Mouse (Mus musculus) layer of hippocampus, adult 9-11 months (tissue): ENCODE results near the gene Hivep3.

Experiments
- DNase-seq: peaks from one replicate; pipeline ENCODE4 v3.0.0; 2022

Hivep3 gene

DNA sequence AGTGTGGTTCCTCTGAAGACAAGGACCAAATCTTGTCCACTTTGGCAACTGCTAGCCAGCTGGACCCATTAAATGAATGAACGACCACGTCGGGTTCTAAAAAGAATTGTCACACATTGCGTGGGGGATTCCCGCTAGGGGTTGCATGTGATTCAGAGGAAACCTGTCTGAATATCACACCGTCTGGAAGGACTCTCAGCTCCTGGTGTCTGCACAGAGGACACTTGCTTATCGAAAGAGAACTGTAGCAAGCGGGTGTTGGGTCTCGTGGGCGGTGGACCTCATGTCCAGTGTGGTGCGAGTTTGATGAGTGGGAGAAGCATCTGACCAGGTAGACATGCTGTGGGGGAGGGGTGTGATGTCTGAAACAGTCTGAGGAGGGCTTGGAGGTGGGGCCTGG, 329.2 kb downstream of the Hivep3 start:
- DNase-seq: no peak

DNA sequence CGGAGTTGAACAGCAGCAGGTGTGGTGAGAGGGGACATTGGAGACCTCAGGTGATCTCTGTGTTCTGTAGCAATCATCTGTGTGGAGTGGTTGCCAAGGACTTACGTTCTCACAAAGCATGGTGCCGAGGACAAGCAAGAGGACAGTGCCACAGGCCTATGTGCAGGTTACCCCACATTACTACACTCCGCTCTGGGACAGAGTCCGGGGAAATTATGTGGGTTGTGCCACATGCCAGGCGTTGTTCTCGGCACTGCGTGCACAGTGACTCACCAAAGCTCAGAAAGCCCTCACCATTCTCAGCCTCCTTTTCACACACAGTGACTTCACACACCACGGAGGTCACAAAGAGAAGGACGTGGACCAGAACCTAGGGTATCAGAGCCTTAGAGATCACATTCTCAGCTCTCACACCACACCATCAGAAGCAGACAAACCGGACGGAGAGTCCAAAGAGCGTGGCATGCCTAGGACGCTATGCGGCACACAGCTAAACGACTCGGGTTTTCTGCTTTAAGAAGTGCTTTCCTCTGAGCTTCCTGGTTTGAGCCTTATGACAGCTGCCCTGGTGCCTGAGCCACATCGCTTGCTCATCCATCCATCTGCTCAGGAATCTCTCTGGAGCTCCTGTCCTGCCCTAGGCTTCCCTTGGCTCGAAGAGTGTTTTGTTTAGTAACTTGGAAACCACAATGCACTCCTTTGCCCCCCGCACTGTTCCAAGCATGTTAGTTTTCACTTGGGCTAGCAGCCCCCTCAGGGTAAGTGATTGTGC, 330.0 kb downstream of the Hivep3 start:
- no peak for DNase-seq

DNA sequence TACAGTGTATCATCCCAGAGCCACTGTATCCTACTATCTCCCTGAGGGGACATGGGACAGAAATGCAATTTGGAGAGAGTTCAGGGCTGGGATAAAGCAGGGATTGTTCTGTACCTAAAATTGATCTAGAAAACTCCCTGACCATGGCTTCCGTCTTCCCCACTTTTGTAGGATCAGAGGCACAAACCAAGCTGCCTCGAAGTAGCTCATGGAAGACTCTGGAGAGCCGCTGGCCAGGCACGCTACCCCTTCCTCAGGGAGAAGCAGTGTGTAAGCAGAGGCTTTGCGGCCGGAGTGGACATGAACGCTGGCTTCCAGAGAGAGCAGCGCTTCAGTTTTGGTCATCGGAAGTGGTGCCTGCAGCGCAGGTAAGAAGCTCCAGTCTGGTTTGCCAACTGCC, 331.1 kb downstream of the Hivep3 start, which contains the start of gene AL607142.1:
Gene AL607142.1, plus strand, starts transcription at position 301 of the 400 bp plus-strand sequence.
- DNase-seq: no peak

DNA sequence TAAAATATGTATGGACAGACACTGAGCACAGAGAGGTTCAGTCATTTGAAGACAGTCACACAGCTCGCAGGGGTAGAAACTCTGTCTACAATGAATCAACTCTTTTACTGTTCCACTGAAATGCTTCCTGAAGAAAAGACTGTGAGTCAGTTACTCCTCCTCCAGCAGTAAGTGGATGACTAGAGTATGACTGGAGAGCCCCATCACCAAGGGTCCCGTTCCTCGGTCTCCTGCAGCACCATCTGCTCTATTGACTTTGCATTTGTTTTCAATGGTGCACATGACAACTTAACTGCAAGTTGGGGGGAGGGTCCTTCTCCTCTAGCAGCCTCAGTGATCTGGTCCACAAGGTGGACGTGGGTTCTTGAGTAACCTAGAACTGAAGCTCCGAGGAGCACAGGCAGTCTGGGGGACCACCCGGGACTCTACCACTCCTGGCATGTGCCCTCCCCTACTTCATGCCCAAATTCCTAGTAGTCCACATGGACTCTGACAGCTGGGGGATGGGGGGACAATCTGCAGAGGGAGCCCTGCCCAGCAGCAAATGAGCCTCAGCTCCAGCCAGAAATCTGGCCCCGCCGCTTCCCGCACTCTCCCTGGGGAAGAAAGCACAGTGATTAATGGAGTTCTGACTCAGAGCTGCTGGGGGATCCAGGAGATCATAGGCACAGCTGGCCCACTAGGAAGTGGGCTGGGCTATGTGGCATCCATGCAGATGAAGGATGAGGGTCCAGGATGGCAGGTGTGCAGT, 333.4 kb downstream of the Hivep3 start:
- no peak for DNase-seq

DNA sequence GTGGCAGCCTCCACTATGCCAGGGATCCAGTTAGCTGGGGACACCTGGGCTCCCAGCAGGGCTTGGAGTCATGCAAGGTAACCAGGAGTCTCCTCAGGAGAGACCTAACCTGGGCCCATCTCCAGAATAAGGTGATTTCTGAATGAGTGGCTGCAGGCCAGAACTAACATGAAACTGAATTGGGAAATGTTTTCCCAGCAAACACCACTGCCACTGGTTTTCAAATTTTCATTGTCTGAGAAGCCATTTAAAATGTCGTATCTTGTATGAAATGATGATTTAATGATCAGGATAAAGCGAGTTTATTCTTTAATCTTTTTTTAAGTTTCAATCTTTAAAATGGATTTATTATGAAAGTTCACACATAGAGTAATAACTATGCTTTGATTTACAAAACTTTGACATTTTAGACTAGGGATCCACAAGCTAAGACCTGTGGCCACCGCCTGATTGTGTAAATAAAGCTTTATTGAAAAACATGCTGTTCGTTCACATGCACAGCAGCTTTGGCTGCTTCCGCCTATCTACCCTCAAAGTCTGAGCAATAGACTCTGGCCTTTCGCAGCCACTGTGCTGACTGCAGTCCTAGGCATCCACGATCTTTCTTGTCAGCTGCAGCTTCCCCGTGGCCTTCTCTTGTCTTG, 334.1 kb downstream of the Hivep3 start:
- no peak for DNase-seq

DNA sequence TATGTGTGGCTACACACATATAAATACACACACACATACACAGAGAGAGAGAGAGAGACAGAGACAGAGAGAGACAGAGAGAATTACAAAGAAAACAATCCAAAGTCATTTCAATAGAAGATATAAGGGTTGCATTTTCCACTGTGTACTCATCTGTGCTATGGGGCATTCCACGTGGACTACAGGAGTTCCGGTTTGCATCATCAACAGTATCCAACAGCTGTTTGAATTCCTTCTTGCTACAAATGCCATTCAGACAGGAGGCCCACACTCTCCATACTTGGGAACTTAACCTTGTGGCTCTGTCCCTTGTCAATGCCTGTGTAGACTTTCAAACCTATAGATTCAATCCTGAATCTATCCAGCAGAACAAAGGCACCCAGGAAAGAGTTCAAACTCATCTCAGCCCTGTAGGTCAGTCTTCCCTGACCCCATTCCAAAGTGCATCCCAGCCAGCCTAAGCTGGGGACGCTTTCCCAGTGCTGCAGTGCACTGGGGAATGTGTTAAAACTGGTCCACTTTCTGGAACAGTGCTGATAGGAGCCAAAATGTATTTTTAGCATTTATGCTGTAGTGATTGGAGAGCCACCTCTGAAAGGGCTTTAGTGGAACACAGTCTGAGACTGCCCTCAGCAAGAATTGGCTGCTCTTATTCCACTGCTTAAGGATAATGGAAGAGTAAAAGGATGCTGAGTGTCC, 335.4 kb downstream of the Hivep3 start:
- no peak for DNase-seq

DNA sequence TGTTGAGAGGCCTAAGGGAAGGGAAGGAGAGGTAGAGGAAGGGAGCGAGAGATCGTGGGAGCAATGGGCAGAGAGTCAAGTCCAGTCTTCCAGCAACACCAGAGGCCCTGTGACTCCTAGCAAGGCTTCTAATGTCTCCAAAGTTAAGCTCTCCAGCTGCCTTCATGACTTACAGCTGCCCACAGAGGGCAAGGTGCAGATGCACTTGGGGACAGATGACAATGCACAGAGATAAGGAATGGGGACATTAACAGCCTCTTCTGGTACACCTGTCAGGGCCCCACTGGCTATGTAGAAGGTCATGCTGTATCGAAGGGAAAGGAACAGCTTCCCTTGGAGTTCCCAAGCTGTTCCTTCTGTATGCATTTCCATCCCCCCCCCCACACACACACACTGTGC, 336.0 kb downstream of the Hivep3 start:
- no peak for DNase-seq

DNA sequence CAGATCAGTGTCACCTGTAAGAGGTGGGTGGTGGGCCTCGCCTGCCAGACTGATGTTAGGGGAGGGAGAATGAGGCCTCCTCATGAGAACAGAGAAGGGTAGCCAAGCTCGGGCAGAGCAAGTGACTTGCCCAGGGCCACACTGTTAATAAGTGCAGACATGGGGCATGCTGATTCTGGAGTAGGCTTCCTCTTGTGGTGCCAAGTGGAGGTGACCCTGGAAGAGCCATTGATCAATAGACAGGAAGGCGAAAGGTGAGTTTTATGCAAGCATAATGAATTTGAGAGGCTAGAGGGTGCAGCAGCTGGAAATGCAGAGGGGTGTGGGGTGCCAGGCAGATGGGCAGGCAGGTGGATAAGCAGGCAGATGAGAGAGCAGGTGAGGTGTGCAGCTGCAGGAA, 337.8 kb downstream of the Hivep3 start:
- no peak for DNase-seq

DNA sequence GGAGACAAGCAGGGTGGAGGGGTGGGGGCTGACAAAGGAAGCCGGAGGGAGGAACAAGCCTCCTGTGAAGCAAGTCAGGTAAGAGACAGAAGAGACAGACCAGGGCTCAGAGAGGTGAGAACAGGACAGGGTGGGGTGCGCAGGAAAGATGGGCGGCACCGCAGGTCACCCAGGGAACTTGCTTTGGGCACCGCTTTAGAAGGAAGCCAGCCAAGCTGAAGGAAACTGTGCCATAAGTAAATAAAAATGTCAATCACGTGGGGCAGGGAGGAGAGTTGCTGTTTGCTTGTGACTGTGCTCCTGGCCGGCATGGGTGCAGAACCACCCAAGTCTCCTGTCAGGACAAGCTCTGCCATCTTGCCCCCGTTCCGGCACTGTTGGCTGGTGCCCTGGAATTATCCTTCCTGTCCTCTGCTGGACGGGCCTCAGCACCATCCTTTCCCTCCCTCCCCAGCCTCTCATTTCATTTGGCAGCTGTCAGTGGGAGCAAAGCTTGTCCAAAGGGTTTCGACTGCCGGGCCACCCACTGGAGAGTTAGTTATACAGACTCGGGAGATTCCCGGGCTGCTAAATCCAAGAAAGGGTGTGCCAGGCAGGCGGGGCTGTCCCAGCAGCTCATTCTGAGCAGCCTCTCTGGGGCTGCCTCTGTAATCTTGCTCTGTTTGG, 338.4 kb downstream of the Hivep3 start:
- no peak for DNase-seq

DNA sequence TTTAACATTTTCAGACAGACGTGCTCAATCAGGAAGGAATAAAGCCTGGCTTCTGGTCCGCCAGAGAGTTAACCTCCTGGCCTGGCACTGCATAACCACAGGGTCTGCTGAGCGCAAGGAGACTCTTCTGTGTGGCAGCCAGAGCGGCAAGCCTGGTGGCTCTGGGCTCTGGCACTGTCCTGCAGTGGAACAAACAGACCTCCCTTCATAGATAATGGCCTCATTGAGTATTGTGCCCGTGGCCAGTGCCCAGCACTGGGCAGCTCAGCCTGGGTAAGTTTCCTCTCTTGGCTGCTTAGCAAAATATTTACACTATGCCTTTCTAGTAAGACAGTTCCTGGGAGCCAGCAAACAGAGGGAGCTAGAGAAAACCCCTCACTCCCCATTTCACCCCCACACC, 340.5 kb downstream of the Hivep3 start:
- DNase-seq: peak; percentile 83

DNA sequence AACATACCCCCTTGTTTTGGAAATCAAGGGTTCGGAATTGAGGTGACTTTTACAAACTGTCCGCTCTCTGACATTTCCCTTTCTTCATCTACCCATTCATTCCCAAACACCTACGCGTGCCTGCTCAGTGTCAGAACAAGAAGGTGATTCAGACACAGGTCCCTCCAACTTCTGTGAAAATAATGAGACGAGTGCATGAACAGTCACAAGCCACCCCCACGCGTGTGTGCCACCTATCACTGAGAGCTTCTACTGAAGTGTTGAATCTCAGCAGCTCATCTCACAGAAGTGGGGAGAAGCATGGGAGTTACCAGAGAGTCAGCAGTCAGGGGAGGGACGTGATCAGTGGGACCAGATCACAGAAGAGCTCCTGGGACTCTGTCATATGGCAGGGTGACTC, 343.7 kb downstream of the Hivep3 start:
- DNase-seq: no peak

DNA sequence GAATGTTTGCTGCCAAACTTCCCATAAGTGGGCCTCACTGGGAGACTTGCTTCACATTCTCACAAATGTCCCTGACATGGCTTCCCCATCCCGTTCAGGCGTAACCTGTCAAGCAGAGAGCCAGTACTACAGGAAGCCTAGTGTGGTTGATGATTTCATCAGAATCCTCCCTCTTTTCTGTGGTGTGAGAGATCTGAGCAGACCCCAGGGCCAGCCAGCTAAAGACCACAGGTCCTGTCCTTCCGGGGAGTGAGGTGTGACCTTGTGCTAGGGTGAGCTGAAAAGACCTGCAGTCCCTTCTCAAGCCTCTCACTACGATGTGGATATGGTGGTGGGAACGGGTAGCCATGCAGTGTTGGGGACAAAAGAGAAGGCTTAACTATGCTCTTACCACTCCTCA, 348.9 kb downstream of the Hivep3 start:
- DNase-seq: no peak

DNA sequence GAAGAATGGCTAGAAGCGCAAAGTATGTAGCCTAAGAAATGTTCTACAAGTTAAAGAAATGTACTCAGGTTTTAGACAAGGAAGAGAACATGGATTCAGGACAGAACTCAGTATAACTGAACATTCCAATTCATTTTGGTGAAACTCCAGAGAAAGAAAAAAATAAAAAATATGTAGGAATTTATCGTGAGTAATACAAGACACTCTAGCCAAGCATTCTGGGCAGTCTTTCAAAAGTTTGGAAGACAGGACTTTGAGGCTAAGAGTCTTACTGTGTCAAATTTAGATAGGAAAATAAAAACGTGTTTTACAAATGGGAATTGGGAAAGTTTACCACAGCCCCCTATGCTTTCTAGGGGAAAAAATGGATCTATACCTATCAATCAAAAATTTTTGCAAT, 350.1 kb downstream of the Hivep3 start:
- no peak for DNase-seq

DNA sequence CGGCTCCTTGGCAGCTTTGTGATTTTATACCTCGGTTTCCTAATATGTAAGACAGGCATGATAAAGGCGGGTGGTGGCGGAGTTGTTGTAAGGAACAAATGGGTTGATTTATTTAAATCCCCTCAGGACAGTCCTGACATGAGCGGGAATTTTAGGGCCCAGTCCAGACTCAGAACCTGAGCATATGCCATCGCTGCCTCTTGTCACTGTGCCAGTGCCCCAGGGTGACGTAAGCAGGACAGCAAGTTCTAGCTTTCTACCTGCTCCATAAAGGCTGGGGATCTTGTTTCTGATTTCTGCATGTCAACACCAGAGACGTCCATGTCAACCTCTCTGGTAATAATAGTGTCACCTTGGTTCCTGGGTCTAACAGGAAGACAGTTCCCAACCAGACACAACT, 356.0 kb downstream of the Hivep3 start:
- DNase-seq: no peak

DNA sequence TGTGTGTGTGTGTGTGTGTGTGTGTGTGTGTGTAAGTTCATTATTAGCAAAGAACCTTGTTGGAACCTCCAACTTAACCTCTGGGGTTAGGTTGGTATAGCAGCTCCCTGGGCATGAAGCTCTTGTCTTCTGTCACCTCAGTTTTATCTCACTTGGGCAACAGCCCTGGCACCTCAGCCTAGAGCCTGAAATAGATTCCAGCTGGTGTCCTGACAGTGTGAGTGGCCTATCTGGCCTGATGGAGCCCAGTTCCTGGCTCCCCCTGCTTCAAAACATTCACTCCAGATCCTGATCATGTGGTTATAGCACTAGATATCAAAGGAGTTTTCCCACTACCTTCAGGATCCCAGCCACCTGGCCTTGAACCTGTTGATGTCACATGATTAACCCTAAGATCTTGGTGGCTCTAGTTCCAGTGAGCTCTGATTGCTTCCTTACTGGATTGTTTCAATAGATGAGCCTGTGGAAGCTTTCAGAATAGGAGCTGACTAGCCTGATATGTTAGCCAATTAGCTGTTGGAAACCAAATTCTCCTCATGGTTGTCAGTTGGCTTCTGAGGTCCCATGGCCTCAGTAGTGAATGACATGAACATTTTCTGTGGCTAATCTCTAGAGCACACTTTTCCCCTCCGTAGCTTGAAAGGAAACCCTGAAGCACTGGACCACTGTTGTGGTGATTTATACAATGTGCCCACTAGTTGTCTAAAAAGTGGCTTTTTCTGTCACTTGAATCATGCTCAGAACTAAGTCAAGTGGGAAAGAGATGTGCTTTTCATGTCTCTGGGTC, 358.6 kb downstream of the Hivep3 start:
- DNase-seq: no peak

DNA sequence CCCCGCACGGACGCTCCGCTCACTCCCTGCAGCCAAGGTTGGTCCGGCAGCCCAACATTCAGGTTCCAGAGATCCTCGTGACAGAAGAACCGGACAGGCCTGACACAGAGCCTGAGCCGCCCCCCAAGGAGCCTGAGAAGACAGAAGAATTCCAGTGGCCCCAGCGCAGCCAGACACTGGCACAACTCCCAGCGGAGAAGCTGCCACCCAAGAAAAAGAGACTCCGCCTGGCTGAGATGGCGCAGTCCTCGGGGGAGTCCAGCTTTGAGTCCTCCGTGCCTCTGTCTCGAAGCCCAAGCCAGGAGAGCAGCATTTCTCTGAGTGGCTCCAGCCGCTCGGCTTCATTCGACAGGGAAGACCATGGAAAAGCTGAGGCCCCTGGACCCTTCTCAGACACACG, 363.4 kb downstream of the Hivep3 start:
- DNase-seq: no peak

DNA sequence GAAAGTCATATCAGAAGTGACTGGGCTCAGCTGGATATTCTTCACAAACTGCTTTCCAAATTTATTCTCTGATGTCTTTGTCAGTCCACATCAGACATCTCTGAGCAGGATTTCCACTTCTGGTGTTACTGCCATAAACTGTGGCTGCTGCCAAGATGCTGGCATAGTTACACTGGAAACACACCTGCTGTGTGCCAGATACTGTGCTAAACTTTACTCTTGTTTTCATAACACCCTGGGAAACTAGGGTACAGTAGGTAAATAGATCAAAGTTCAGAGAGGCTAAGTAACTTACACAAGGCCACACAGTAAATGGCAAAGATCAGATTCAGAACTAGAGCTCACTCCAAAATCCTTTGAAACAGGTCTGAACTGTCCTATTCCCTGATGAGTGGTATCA, 367.6 kb downstream of the Hivep3 start:
- DNase-seq: no peak

DNA sequence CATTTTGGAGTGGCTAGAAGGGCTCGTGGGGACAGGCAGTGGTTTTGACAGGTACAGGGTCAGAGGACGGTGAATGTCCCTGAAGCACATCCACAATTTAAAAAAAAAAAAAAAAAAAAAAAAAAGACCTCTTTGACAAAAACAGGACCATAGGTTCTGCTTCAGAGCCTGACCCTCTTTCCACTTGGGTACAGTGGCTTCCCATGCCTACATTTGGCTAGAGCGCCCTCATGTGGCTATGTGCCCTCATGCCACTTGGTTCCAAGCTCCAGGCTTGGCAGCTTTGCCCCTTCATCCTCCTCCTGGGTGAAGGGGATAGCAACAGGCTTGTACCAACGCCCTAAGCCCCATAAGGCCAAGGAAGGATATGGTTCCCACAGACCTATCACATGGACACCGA, 371.0 kb downstream of the Hivep3 start:
- peak; percentile 45 for DNase-seq

DNA sequence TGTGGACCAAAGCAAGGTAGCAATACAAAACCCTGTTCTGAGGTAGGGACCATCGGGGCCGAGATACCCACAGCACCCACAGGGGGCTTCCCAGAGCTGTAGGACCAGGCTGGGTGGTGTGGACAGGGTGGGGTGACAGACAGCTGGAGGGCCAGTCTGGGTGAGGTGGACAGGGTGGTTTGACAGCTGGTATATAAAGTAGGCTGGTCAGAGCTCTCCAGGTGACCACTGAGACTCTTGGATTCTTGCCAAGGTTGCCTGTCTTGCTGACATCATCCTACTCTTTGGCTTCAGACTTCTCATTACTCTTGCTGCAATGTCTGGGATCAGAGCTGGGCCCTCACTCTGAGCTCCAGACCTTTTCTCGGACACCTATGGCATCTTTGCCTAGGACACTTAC, 372.8 kb downstream of the Hivep3 start:
- no peak for DNase-seq

DNA sequence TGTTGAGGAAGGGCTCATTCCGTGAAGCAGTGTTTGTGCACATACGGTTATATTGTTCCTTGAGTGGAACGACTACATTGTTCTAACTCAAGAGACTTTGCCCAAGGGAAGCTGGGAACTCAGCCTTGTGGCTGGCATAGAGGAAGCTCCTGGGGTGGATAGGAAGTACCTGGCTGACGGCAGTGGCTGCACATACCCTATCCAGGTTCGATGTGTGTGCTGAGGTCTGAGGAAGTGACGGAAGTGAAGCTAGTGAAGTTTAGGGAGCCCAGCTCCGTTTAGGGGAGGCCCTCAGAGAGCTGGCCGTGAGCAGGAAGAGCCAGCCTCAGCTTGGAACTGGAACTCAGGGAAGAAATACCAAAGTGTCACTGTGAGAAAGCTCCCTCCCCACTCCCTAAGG, 374.2 kb downstream of the Hivep3 start:
- no peak for DNase-seq

DNA sequence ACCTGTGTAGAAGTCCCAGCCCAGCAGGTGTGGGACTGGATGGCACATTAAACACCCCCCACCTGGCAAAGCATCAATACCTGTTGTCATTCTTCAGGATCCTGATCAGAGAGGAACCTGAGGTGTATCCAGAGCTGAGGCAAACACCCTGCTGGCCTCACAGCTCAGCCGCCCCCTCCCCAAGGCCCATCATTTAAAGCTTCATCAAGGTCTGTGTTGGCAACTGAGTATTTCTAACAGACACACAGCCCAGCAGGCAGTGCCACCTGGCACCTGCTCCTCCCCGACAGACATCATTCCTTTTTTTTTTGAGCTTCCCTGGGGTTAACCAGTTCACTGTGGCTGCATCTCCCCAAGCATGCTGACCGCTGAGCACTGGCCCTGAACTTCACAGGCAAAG, 381.9 kb downstream of the Hivep3 start:
- no peak for DNase-seq

DNA sequence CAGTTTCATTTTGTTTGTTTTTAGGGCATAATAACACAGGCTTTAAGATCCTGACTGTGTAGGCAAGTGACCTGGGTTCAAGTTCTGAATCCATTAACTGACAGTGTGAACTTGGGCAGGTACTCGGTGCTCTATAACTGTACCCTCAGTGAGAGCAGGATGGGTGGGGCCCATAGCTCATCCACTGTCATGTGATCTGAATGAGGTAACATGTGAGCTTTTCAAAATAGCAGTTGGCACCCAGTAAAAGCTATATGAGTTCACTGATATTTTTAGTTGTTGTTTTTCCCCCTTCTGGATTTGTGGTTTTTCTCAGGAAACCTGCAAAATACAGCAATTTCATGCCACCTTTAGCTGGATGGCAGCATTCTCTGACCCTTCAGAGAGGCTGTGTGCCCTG, 382.7 kb downstream of the Hivep3 start:
- DNase-seq: no peak
